Mouse (Mus musculus) v-Abl transformed pro-B cells (cell line): Measurements from ENCODE around the gene Tmed8.
"Not testable (repeated sequence)": the region's sequence is repeated elsewhere in the genome, so short reads cannot be mapped to it uniquely, and the experiment has no call there.

Source experiments
- in situ Hi-C, 2 experiments: fragments of 400-800 bp; cut with MboI; formaldehyde crosslinking; loops; one replicate each; pipeline ENCODE4 v1.15.1; 2025; ENCODE audit not compliant: unreplicated experiment in 2 of 2

Tmed8 gene

DNA sequence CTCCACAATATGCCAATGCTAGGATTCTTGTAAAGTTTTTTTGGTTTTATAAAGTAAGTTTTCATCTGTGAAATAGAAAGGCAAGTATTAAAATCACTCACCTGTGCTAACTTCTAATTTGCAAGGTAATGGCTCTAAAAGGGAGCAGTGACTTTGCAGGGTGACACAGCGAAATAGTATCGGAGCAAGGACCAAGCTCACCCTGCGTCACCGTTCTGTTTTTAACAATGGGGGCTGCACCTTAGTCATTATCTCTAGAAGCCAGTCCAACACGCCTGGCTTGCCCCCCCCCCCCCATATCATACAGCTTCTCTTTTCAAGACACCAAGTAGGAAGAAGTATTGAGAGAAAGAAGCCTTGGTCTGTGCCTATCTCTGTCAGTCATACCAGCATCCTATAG lies 39.4 kb downstream of the Tmed8 start:
- in situ Hi-C loops = no loop called here

DNA sequence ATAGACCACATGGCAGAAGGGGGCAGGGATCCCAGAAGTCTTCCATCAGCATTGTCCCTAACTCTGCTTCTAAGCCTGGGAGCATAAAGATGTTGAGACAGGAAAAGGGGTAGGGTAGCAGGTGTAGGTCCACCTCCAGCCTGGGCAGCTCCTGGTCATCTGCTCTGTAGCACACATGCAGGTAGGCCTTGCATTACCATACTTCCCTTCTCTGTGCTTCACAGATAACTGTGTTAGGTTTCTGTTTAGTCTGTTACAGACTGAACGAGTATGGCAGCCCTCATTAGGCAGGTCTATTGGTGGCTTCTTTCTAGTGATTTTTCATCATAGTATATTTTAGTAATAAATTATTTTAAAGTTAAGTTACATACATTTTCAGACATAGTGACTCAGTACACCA lies 39.9 kb downstream of the Tmed8 start:
- in situ Hi-C loops = no loop called here

DNA sequence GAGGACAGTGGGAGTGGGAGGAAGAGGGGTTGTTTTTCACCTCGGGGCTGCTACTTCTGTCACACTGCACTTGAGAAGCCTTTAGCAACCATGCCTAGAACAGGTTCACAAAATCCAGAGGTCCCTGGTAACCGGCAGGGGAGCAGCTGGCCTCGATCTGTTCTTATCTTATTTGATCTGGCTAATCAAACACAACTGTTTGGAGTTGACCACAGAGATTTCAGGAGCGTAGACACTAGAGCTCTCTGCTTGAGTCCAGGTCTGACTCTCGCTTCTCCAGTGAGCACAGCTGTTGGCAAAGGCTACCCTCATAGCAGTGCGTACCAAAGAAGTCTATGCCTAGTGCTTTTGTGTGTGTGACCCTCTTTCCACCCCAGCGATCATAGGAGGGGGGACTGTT lies 42.2 kb downstream of the Tmed8 start:
- in situ Hi-C loops = no loop called here

DNA sequence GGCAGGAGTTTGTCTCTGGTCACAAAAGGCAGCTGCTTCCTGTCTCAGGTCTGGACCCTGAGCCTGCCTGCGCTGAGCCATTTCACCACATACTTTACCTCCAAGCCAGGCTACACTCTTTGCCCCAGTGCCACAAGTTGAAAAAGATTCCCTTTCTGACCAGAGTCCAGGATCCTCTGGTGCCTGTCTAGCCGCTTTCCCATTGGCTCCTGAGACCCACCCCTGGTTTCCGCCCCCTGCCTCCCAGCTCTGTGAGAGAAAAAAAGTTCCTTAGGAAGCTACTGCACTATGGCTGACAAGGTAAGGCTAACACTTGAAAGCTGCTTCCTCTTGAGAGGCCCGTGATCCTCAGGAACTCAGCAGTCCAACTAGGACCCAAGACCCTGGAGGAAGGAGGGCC lies 42.9 kb downstream of the Tmed8 start:
- in situ Hi-C loops = no loop called here

DNA sequence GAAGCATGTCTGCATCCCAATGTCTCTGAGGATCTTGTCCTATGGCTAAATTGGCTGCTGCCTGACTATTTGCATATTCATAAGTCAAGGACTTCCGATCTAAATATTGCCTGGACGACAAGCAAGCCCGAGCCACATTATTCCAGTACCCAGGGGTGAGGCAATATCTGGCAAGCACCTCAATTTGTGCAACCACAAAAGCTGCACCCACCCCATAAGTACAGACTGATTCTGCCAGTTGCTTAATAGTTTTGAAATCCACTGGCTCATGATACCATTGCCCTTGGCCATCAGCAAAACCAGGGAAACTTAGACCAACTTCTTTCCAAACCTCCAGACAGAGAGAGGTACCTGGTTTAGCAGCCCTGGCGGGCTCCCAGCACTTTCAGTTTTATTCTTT lies 45.8 kb downstream of the Tmed8 start:
- in situ Hi-C loops = not testable (repeated sequence)

DNA sequence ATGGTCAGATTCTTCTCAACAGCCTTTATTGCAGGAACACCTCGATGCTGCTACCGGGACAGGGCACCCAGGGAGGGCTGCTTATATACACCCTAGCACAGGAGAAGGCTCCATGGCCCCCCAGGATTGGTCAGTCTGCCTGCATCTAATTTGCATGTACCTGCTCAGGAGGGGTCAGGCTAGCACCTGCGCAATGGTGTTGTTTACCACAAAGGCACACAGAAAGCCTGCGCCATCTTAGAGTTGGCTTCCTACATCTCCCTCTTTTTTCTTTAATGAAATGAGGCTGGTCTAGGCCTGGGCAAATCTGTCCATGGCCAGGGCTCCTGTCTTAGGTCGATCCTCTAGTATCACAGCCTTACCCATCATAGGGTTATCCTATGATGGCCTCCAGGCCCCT lies 50.8 kb downstream of the Tmed8 start:
- in situ Hi-C loops = loop anchor here (5.0 kb wide), 2 partner anchors 113 to 118 kb away; partner anchors contain the start of genes Ahsa1 (in 1 of the 2) and Vipas39 (in 1 of the 2)

DNA sequence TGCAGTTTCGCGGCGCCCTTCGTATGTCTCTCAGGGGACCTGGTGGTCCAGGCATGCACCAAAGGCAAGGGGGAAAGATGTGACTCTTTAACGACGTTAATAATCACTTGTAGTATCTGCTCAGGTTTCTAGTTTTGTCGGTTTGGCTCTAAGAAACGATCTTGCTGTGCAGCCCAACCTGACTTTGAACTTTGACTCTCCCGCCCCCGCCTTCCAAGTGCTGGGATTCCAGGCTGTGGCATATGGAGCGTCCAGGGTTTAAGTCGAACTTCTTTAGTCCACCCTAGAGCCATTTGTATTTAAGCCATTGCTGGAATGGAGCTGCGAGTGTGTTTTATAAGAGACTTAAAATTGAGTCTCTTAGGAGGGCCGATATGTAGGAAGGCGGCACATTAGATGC lies 52.1 kb downstream of the Tmed8 start:
- in situ Hi-C loops = loop anchor here (5.0 kb wide), 2 partner anchors 114 to 119 kb away; partner anchors contain the start of genes Ahsa1 (in 1 of the 2) and Vipas39 (in 1 of the 2)

DNA sequence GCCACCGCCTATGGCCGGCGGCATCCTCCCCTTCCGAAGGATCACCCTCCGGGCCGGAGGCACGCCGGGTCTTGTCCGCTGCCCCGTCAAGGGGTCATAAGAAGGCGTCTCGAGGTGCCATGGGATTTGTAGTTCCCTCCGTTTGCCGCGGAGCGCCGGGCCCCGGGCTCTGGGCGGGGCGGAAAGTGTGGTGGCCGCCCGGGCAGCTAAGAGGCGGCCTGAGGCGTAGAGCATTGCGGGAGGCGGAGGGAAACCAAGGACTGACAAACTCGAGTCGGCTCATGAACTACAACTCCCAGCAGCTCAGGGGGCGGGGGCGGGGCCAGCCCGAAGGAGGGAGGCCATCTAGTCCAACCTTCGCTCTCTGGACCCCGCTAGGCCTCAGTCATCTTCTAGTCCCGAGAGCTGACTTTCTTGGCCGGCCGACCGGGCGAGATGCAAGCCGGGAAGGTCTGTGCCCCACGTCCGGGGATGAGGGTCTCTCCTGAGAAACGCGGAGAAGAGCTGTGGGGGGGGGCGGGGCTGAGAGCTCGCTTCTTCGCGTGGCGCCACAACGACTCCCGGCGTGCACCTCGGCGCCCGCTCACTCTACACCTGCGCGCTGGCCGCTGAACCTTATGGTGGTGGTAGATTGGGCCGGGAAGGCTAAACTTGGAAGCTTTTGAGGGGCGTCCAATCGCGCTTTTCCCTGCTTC lies 52.7 kb downstream of the Tmed8 start, which contains the start of gene Pomt2:
TSS of gene Pomt2 (minus strand) at position 574 of the 695 bp plus-strand sequence.
- in situ Hi-C loops = loop anchor here (5.0 kb wide), 2 partner anchors 115 to 120 kb away; partner anchors contain the start of genes Ahsa1 (in 1 of the 2) and Vipas39 (in 1 of the 2)

DNA sequence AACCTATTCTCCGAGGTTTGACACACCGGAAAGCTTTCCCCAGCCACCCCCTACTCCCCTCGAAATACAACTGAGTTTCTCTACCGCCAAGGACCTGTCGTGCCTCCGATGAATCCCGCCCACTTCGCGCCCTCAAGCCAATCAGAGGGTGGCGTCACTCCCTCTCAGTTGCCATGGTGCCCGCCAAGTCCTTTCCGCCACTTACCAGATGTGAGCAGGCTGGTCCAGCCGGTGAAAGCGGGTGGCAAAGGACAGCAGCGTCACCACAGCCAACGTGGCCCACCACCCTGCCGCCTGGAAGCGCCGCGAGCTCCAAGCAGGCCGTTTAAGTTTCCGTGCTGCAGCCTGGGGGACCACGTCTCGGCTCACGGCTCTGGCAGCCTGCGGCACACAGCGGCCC lies 53.3 kb downstream of the Tmed8 start, which contains the start of gene Gstz1:
TSS of gene Gstz1 (plus strand) at position 200 of the 400 bp plus-strand sequence.
- in situ Hi-C loops = loop anchor here (5.0 kb wide), 2 partner anchors 115 to 120 kb away; partner anchors contain the start of genes Ahsa1 (in 1 of the 2) and Vipas39 (in 1 of the 2)

DNA sequence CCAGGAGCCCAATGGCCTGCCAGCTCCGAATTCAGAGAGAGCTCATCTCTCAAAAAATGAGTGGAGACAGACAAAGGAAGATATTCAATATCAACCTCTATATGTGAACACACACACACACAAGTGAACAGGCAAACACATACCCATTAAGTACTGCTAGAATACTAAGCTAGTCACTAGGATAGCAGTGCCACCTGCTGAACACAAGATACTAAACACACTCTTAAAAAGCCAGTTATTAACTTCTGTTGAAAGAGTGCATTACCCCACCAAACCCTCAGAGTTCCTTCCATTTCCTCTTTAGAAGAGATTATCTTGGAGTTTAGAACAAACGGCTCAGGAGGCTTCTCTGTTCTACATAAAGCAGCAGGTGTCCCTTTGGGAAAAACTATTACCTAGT lies 58.1 kb downstream of the Tmed8 start:
- in situ Hi-C loops = no loop called here

DNA sequence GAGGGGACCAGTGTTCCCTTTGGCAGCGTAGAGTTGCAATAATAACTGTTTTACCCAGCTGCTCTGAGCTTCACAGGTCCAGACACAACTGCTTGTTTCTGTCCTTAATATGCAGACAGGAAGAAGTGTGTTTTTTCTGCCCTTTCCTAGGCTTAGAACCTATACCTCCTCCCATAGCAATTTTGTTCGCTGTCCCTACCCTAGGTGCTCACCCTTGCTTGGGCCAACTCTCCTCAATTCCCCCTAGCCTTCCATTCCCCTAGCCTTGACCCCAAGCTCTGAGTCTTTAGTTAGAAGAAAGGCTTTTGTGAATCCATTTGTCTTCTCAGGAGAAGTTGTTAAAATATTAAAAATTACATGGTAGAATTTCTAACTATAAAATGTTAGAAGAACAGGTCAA lies 61.5 kb downstream of the Tmed8 start:
- in situ Hi-C loops = no loop called here

DNA sequence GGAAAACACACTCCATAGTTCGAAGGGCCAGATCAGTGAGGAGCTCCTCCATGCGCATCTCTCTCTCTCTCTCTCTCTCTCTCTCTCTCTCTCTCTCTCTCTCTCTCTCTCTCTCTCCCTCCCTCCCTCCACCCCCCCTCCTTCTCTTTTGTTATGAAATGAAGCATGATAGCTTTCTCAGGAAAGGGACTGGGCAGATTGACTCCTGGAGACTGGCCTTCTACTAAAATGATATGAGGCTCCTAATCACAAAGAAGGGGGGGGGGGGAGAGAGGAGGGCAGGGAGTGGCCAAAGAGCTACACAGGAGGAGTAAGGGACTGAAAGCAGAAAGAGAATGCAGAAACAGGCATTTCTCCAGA lies 61.9 kb downstream of the Tmed8 start:
- in situ Hi-C loops = no loop called here

DNA sequence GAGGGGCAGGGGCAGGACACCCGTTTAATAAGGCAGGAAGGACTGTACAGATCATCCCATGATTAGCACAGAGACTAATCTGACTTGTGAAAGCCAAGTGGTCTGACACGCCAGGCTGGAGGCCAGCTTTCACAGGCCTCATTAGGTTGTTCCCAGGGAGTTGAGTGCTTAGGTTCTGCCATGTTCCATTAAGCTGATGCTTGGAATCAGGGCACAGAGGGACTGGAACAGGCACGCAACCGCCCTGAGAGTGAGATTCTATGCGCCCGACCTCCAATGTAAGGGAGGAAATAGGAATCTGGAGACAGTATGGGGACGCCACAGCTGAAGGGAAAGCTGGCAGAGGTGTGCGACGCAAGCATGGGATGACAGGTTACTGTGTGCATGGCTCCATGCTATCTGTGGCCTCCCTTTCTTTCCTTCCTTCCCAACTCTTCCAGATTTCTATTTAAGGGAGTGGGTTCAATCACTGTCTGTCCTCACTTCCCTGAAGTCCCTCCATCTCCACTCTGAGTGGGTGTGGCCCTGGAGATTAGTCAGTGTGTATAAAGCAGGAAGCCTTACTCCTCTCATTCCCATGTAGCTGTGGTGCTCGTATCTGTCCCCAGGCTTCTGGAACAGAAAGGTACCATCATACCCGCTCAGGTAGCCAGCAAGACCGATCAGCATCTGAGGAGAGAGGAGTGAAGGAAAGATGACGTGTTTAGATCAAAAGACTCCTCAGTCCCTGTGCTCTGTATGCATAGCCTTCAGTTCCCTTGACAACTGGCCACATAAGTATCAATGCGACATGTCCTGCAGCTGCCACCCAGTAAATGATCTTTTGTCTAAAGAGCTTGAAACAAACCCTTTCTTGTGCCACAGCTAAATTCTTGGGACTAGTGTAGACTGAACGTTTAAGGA lies 62.6 kb downstream of the Tmed8 start:
- in situ Hi-C loops = no loop called here

DNA sequence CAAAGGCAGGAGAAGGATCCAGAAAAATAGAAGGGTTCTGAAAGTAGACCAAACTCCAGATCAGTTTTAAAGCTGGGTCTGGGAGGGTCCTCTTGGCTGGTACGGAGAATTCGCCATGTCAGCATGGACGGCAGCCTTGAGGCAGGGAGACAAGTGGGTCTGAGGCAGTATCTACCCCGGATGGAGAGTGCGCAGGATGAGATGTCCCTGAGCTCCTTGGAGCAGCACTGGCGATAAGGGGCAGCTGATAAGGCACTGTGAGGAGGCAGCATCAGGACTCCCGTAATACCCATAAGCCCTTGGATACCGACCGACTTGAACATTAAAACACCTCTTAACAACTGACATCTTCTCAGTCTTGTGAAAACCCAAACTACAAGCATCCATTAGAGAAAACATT lies 67.5 kb downstream of the Tmed8 start:
- in situ Hi-C loops = loop anchor here in 1 of 2 experiments (5.0 kb wide), 1 partner anchor 205 kb away; no protein-coding TSS in a partner anchor

DNA sequence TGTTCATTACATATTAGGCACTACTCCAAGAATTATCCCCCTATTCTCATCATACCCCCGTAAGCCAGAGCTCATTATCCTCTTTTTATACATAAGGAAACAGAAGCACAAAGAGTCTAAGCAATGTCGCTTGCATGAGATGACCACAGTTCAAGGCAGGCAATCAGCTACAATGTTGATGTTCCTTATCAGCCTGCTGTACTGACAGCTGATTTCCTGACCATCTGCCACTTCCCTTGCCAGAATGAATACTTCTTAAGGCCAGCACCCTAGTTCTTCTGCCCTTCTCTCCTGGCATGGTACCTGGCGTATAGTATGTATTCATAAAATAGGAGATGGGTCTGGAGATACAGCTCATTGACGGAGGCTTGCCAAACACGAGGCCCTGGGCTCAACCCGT lies 68.0 kb downstream of the Tmed8 start:
- in situ Hi-C loops = loop anchor here in 1 of 2 experiments (5.0 kb wide), 1 partner anchor 205 kb away; no protein-coding TSS in a partner anchor

DNA sequence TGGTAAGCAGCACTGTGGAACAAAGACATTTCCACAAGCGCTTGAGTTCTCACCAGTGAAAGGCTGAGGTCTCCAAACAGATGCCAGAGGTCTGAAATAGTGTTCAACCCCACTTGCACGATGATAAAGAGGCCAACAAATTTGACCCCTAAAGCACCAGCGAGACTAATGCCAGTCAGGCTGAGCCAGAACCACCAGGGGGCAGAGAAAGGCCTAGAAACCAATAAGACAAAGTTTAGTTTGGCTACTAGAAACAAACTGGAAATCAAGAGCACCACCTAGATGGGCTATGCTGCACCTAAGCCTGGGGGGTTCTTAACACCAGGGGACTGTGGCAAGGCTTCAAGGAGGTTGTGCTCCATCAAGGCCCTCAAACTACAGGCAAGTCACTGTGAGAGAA lies 68.6 kb downstream of the Tmed8 start:
- in situ Hi-C loops = loop anchor here in 1 of 2 experiments (5.0 kb wide), 1 partner anchor 206 kb away; no protein-coding TSS in a partner anchor

DNA sequence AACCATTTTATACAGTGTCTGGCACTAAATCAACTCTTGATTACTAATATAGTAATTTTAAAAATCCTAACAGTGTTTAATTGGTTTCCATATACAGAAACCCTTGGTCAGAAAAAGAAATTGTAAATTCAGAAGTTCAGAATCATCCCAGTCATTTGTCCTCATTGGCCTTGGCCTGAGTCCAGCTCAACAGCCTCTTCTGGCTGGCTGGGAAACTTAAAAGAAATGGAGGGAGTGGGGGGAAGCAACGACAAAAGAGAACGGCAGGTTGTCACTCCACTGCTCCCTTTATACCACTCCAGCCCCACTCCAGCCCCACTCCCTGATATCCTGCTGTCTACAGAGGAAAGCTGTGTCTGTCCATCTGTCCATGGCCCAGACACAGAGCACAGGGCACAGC lies 69.1 kb downstream of the Tmed8 start:
- in situ Hi-C loops = loop anchor here in 1 of 2 experiments (5.0 kb wide), 1 partner anchor 206 kb away; no protein-coding TSS in a partner anchor

DNA sequence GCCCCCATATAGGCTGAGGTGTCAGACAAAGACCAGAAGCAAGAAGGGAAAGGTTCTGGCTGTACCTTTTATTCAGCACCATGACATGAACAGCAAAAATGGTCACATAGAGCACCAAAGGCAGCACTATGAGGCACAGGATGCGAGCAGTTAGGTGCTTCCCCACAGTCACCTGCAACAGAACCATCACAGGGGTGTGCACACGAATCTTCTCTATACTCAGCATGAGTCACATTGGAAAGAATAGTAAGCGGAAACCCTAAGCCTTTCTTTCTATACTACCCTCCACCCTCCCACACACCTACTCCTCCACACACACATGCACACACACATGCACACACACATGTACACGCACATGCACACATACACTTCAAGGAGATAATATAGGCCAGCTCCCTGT lies 70.0 kb downstream of the Tmed8 start:
- in situ Hi-C loops = loop anchor here in 1 of 2 experiments (5.0 kb wide), 1 partner anchor 207 kb away; no protein-coding TSS in a partner anchor

DNA sequence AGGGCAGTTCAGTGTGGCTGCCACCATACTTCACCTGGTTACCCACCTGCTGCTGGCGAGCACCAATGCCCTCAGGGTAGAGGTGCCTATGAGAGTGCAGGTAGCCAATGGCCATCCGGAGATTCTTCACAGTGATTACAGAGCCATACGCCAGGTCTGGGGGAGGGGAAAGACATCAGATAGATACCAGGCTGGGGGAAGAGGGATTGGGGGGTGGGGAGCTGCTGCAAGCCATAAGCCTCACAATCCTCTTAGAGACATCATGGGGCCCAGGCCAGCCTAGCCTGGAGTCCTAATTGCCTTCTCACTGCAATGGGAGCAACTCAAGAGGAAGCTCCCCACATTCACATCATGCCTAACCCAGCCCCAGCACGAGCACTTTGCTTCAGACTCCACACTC lies 73.0 kb downstream of the Tmed8 start:
- in situ Hi-C loops = loop anchor here in 1 of 2 experiments (5.0 kb wide), 1 partner anchor 205 kb away; no protein-coding TSS in a partner anchor

DNA sequence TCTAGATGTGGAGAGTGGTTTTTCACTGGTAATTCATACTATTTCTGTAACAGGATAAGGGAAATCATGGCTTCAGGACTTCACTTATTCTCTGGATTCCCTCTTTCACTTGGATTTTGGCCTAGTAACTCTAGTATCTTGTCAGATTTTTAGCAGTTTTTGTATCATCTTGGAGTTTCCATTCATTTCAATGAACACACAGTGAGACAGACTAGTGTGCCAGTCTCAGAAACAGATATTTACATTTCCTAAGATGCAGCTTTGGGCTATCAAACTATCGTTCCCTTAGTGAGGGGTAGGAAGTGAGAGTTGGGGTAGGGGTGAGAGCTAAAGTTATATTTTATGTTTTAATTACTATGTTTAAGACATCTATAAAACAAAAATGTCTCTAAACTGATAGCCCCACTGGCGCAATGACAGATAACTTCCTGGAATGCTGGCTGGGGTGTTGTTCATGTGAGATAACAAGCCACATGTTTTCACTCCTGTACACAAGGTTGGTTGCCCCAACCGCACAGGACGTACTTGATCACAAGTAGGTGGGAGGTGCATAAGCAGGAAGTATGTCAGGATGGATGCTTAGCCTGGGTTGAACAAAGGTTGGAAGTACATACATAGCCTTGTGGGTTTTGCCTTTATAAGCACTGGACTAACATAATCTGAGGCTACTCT lies 78.2 kb downstream of the Tmed8 start:
- in situ Hi-C loops = no loop called here
